Comparison of ENCODE assay signal across 25 mouse cellular contexts in genomic region chr11:6595339-6595738, GRCm38 (mm10). TPM values are rescaled to one million over a fixed set of nuclear protein-coding genes. Genes with fewer than 3 reads are reported as not detected.
DNase-seq lines count a peak whose midpoint lies in the region; ATAC-seq lines count a peak whose summit lies in the region.
"Had no signal": no experiment of that assay in that cellular context is flagged by ENCODE, and none has a peak within 500 bp of the region (broad histone marks: within the 10 kb centered on the region; RNA-seq: fewer than 3 reads in every experiment).

No protein-coding gene starts in this region.

- no peaks in the 10 kb centered on the region for H3K9me3 ChIP-seq in heart, embryonic 16.5 days (replicated peaks; ENCODE audit: control insufficient read depth, low read length)
- H3K9me3 ChIP-seq in liver, embryonic 12.5 days (replicated peaks), result no peaks in the 10 kb centered on the region
- H3K9me3 ChIP-seq in hindbrain, embryonic 14.5 days (ENCODE audit: control insufficient read depth, low read length), result no peaks in the 10 kb centered on the region
- H3K9me3 ChIP-seq: embryonic facial prominence, embryonic 15.5 days; forebrain, embryonic 10.5 days; heart, embryonic 13.5 days; hindbrain, embryonic 10.5 days had no signal

- WGBS in heart, embryonic 16.5 days, result 54% methylated on average over 5 of the region's 5 CpGs
- 27% methylated on average over 5 of the region's 5 CpGs for WGBS in liver, embryonic 12.5 days (ENCODE audit: insufficient replicate concordance)
- 93% methylated on average over 5 of the region's 5 CpGs for WGBS in hindbrain, embryonic 14.5 days

- H3K27me3 ChIP-seq in heart, embryonic 16.5 days (ENCODE audit: control insufficient read depth, insufficient read depth, low read length), result peaks cover 1% of the 10 kb centered on the region
- H3K27me3 ChIP-seq in liver, embryonic 12.5 days (replicated peaks), result no peaks in the 10 kb centered on the region
- H3K27me3 ChIP-seq in hindbrain, embryonic 14.5 days (ENCODE audit: control insufficient read depth, insufficient read depth, low read length), result no peaks in the 10 kb centered on the region
- H3K27me3 ChIP-seq: CH12.LX; embryonic facial prominence, embryonic 15.5 days had no signal

- H3K4me2 ChIP-seq in heart, embryonic 16.5 days (ENCODE audit: low read depth, low read length), result no peak overlapping the region
- H3K4me2 ChIP-seq in liver, embryonic 12.5 days, result peak overlapping the region; percentile 56
- H3K4me2 ChIP-seq in hindbrain, embryonic 14.5 days (replicated peaks), result no peak overlapping the region
- H3K4me2 ChIP-seq: embryonic facial prominence, embryonic 15.5 days; heart, embryonic 13.5 days had no signal

- peak overlapping the region; percentile 26; the same call in 1 of the 2 replicates for H3K27ac ChIP-seq in heart, embryonic 16.5 days (ENCODE audit: low read length)
- H3K27ac ChIP-seq in liver, embryonic 12.5 days, result peak overlapping the region; percentile 96
- H3K27ac ChIP-seq in hindbrain, embryonic 14.5 days, result no peak overlapping the region
- H3K27ac ChIP-seq: embryonic facial prominence, embryonic 15.5 days; forebrain, embryonic 10.5 days; hindbrain, embryonic 10.5 days; kidney, postnatal 0 days had no signal

- no peak for ATAC-seq in heart, embryonic 16.5 days (replicated peaks; ENCODE audit: extremely low read depth, insufficient read depth, low FRiP score)
- peak; percentile 68 for ATAC-seq in liver, embryonic 12.5 days
- peak; percentile 69 for ATAC-seq in megakaryocyte-erythroid progenitor cell, adult 5-6 weeks (replicated peaks; ENCODE audit: low FRiP score, low TSS enrichment, poor library complexity, severe bottlenecking)
- no peak for ATAC-seq in hindbrain, embryonic 14.5 days (ENCODE audit: low FRiP score)
- ATAC-seq: lung, postnatal 0 days; midbrain, embryonic 16.5 days had no signal

- H3K9ac ChIP-seq in heart, embryonic 16.5 days (ENCODE audit: low read length), result no peak overlapping the region
- H3K9ac ChIP-seq in liver, embryonic 12.5 days, result peak overlapping the region; percentile 55
- no peak overlapping the region for H3K9ac ChIP-seq in hindbrain, embryonic 14.5 days
- H3K9ac ChIP-seq: embryonic facial prominence, embryonic 15.5 days had no signal

- no peak for DNase-seq in heart, adult 11 months
- DNase-seq in MEL-GATA-1-ER (ENCODE audit: extremely low read depth, low read depth), result peak; percentile 63
- DNase-seq in hindbrain, embryonic 14.5 days (ENCODE audit: low spot score), result no peak
- no peak for DNase-seq in adrenal gland, adult 2 months
- DNase-seq: kidney, adult 18-20 months; right cerebral cortex, postnatal 4 days; thymus, postnatal 25 days had no signal

- H3K4me3 ChIP-seq in heart, embryonic 16.5 days (ENCODE audit: low read length), result no peak overlapping the region
- 0 out of 2 replicates have a peak overlapping the region, but pooled peaks have one; percentile 8 for H3K4me3 ChIP-seq in liver, embryonic 12.5 days
- no peak overlapping the region for H3K4me3 ChIP-seq in hindbrain, embryonic 14.5 days (replicated peaks; ENCODE audit: low read length)
- H3K4me3 ChIP-seq: embryonic facial prominence, embryonic 15.5 days; forebrain, embryonic 10.5 days; heart, embryonic 13.5 days; hindbrain, embryonic 10.5 days; layer of hippocampus, adult 2 months had no signal

- H3K4me1 ChIP-seq in heart, embryonic 16.5 days (ENCODE audit: control insufficient read depth, insufficient read depth, low read length), result peaks cover 24% of the 10 kb centered on the region
- H3K4me1 ChIP-seq in liver, embryonic 12.5 days, result peaks cover 99% of the 10 kb centered on the region
- peaks cover 25% of the 10 kb centered on the region for H3K4me1 ChIP-seq in hindbrain, embryonic 14.5 days (replicated peaks; ENCODE audit: control insufficient read depth, insufficient read depth, low read length)

- peaks cover 51% of the 10 kb centered on the region for H3K36me3 ChIP-seq in heart, embryonic 16.5 days (ENCODE audit: control insufficient read depth, insufficient read depth)
- H3K36me3 ChIP-seq in liver, embryonic 12.5 days, result peaks cover 87% of the 10 kb centered on the region
- peaks cover 83% of the 10 kb centered on the region for H3K36me3 ChIP-seq in hindbrain, embryonic 14.5 days (replicated peaks; ENCODE audit: control insufficient read depth, insufficient read depth)

RNA-seq across cellular contexts. Expression of gene Nacad, which starts 10.5 kb away (rescaled TPM):
- polyA plus RNA-seq in heart, embryonic 16.5 days (2015; fragmentation: Nextera tagmentation; extraction: Ambion mirVana), result 1.0 and 1.1 TPM in 2 replicates
- 6.4 and 7.5 TPM in 2 replicates for polyA plus RNA-seq in liver, embryonic 12.5 days (2016; fragmentation: Nextera tagmentation; extraction: Ambion mirVana)
- not detected in 2 replicates for total RNA-seq in megakaryocyte-erythroid progenitor cell, adult 5-6 weeks (2014; fragmentation: Nextera tagmentation)
- total RNA-seq in megakaryocyte-erythroid progenitor cell, adult 5-6 weeks (2017), result not detected in 2 replicates
- polyA plus RNA-seq in hindbrain, embryonic 14.5 days (2014; fragmentation: Nextera tagmentation; extraction: Ambion mirVana), result 75.2 and 75.9 TPM in 2 replicates
- 1 to 10 TPM; 1.6 to 2.2 TPM for total RNA-seq in adrenal gland, adult 2 months (2021)
- 1.2 and 2.2 TPM in 2 replicates for polyA plus RNA-seq in adrenal gland, adult 2 months (2012; rRNA removed)
- total RNA-seq: granulocyte monocyte progenitor cell, adult 5-6 weeks had no signal

RNA-seq across cellular contexts. Expression of gene Tbrg4, which starts 30.5 kb away (rescaled TPM):
- polyA plus RNA-seq in heart, embryonic 16.5 days (2015; fragmentation: Nextera tagmentation; extraction: Ambion mirVana), result 49.8 and 51.0 TPM in 2 replicates
- polyA plus RNA-seq in liver, embryonic 12.5 days (2016; fragmentation: Nextera tagmentation; extraction: Ambion mirVana), result 69.3 TPM in 2 replicates
- 113 and 130 TPM in 2 replicates for total RNA-seq in megakaryocyte-erythroid progenitor cell, adult 5-6 weeks (2014; fragmentation: Nextera tagmentation)
- 27.5 and 51.5 TPM in 2 replicates for total RNA-seq in megakaryocyte-erythroid progenitor cell, adult 5-6 weeks (2017)
- 25.7 and 26.5 TPM in 2 replicates for polyA plus RNA-seq in hindbrain, embryonic 14.5 days (2014; fragmentation: Nextera tagmentation; extraction: Ambion mirVana)
- 10 to 100 TPM; 68.2 to 82.2 TPM for total RNA-seq in adrenal gland, adult 2 months (2021)
- 91.3 and 92.6 TPM in 2 replicates for polyA plus RNA-seq in adrenal gland, adult 2 months (2012; rRNA removed)

RNA-seq across cellular contexts. Expression of gene Wap, which starts 43.1 kb away (rescaled TPM):
- polyA plus RNA-seq in heart, embryonic 16.5 days (2015; fragmentation: Nextera tagmentation; extraction: Ambion mirVana), result not detected in 2 replicates
- polyA plus RNA-seq in liver, embryonic 12.5 days (2016; fragmentation: Nextera tagmentation; extraction: Ambion mirVana), result not detected in 2 replicates
- total RNA-seq in megakaryocyte-erythroid progenitor cell, adult 5-6 weeks (2014; fragmentation: Nextera tagmentation), result not detected in 2 replicates
- not detected in 2 replicates for total RNA-seq in megakaryocyte-erythroid progenitor cell, adult 5-6 weeks (2017)
- not detected in 2 replicates for polyA plus RNA-seq in hindbrain, embryonic 14.5 days (2014; fragmentation: Nextera tagmentation; extraction: Ambion mirVana)
- not detected for total RNA-seq in adrenal gland, adult 2 months (2021)
- not detected in 2 replicates for polyA plus RNA-seq in adrenal gland, adult 2 months (2012; rRNA removed)
- total RNA-seq: adrenal gland, adult 18-20 months; CH12.LX; gastrocnemius, adult 8-10 months; granulocyte monocyte progenitor cell, adult 5-6 weeks; layer of hippocampus, adult 2 months; left cerebral cortex, postnatal 25 days had no signal
- polyA plus RNA-seq: embryonic facial prominence, embryonic 15.5 days; forebrain, embryonic 10.5 days; heart, embryonic 13.5 days; hindbrain, embryonic 10.5 days; kidney, postnatal 0 days; limb, embryonic 14.5 days; lung, postnatal 0 days; midbrain, embryonic 16.5 days; testis, adult 2 months had no signal

RNA-seq across cellular contexts. Expression of gene Ccm2, which starts 48.7 kb away (rescaled TPM):
- 58.7 TPM in 2 replicates for polyA plus RNA-seq in heart, embryonic 16.5 days (2015; fragmentation: Nextera tagmentation; extraction: Ambion mirVana)
- 57.9 and 60.0 TPM in 2 replicates for polyA plus RNA-seq in liver, embryonic 12.5 days (2016; fragmentation: Nextera tagmentation; extraction: Ambion mirVana)
- 45.8 and 55.6 TPM in 2 replicates for total RNA-seq in megakaryocyte-erythroid progenitor cell, adult 5-6 weeks (2014; fragmentation: Nextera tagmentation)
- total RNA-seq in megakaryocyte-erythroid progenitor cell, adult 5-6 weeks (2017), result 26.8 and 32.7 TPM in 2 replicates
- 89.0 and 89.4 TPM in 2 replicates for polyA plus RNA-seq in hindbrain, embryonic 14.5 days (2014; fragmentation: Nextera tagmentation; extraction: Ambion mirVana)
- 10 to 100 TPM; 38.8 to 47.9 TPM for total RNA-seq in adrenal gland, adult 2 months (2021)
- 47.0 and 48.1 TPM in 2 replicates for polyA plus RNA-seq in adrenal gland, adult 2 months (2012; rRNA removed)

Comparison
In these comparisons a context has a peak if more than half of its experiments do, and no peak if none do; other contexts are left out.
1. ATAC-seq: peak in liver, embryonic 12.5 days (single experiment) and megakaryocyte-erythroid progenitor cell, adult 5-6 weeks (single experiment); none in heart, embryonic 16.5 days (single experiment) and hindbrain, embryonic 14.5 days (single experiment).